Mouse (Mus musculus) brain, embryonic 14.5 days (tissue): Measurements from ENCODE around the gene Rai1.

Experiments used
- CTCF ChIP-seq: fragments of 200-500 bp; IDR thresholded peaks from 2 replicates; pipeline ENCODE4 v1.5.1; 2012; ENCODE audit warnings: inconsistent platforms, mild to moderate bottlenecking, moderate library complexity, borderline replicate concordance; ENCODE audit not compliant: insufficient read depth, insufficient read length; ENCODE audit errors: extremely low read depth
- POLR2A ChIP-seq: fragments of 200-500 bp; IDR thresholded peaks from 2 replicates; pipeline ENCODE4 v1.6.1; 2012; ENCODE audit warnings: mild to moderate bottlenecking, inconsistent platforms, borderline replicate concordance; ENCODE audit not compliant: poor library complexity, insufficient read depth, insufficient read length, severe bottlenecking; ENCODE audit errors: extremely low read depth

DNA sequence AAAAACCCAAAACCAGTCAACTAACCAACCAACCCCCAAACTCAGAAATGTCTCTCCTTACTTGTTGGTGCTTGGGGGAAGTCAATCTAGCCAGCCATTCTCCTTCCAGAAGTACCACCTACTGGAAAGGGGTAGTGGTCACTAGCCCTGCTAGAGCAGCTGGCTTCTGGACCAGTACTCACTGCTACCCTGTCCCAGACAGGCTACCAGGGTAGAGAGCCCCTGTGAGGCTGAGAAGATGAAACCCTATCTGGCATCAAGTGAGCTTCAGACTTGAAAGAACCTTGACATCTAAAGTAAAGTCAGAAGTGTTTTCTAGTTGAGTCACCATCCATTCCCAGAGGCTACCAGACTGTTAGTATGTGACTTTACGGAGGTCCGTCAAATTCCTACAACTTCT, 6.8 kb downstream of the Rai1 start:
- TF ChIP-seq POLR2A (no peak), CTCF (no peak)
